Mouse (Mus musculus): ENCODE measurements around the gene Rae1.
A peak's percentile ranks its signal among the peaks of the same experiment; 100 is the strongest.

Gene Rae1

GRCm38 (mm10) chr2:172999630-173000284, at the start of gene Rae1:
TSS of gene Rae1 (plus strand) at chr2:173000117.
- peak; percentile 99 for DNase-seq (ENCODE audit: extremely low spot score)

DNA sequence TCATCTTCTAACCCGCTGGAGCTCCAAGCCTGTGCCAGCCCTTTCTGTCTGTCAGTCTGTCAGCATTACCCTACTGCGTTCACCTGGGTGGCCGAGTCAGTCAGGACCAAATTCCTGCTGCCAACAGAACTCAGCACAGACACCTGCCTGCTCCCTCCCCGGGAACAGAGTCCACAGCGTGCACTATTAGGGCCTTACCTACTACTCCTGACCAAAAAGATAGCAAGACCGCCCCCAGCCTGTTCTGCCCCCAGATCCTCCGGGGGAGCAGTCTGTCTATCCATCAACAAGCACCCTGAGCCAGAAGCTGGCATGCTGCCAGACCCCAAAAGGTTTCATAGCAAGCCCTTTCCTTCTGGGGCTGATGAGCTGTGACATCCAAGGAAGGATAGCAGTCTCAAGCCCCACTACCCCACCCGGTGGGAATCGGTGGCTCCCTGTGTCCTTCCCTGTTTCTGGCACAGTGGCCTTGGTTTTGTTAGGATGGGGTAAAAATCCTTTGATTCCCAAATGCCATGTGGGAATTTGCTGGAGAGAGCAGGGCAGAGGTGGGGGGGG, 49.7 kb upstream of the Rae1 start:
- no peak for DNase-seq (ENCODE audit: extremely low spot score)

GRCm38 (mm10) chr2:172950722-172951121, 49.2 kb upstream of the Rae1 start:
- no peak for DNase-seq (ENCODE audit: extremely low spot score)

GRCm38 (mm10) chr2:172951976-172952375, 47.9 kb upstream of the Rae1 start:
- no peak for DNase-seq (ENCODE audit: extremely low spot score)

DNA sequence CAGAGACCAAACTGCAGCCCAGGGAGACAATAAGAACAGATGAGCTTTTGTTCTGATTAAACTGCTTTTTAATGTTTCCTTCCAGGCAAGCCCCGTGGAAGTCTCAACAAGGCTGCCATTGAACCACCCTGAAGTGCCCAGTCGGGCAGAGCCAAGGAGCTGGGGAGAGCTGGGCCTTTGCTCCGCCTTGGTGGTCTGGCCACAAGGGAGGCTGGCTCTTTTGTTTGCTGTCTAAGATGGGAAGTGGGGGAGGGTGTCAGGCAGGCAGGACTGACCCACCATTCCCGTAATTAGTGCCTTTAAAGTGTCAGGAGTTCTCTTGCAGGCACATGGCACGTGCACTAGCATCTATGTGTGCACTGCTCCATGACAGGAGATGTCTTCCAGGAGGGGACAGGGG, 41.3 kb upstream of the Rae1 start:
- no peak for DNase-seq (ENCODE audit: extremely low spot score)

- no peak for DNase-seq (ENCODE audit: extremely low spot score)
Measured at GRCm38 (mm10) chr2:172959006-172959768, 40.7 kb upstream of the Rae1 start.

DNA sequence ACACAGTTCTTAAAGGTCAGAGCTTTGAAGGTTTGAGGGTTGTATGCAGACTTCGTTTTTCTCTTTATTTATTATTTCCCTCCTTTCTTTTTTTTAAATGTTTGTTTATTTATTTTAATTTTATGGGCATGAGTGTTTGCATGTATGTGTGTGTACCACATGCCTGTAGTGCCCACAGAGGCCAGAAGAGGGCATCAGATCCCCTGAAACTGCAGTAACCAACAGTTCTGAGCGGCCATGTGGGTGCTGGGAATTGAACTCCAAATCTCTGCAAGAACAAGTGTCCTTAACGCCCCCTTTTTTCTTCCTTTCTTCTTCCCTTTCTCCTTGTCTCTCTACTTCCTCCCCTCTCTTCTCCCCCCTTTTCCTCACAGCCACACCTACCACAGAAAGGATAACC, 39.6 kb upstream of the Rae1 start:
- DNase-seq (ENCODE audit: extremely low spot score), result no peak

GRCm38 (mm10) chr2:172961211-172961610, 38.7 kb upstream of the Rae1 start:
- no peak for DNase-seq (ENCODE audit: extremely low spot score)

- peak; percentile 55 for DNase-seq (ENCODE audit: extremely low spot score)
Measured at GRCm38 (mm10) chr2:172965249-172965648, 34.7 kb upstream of the Rae1 start.

DNA sequence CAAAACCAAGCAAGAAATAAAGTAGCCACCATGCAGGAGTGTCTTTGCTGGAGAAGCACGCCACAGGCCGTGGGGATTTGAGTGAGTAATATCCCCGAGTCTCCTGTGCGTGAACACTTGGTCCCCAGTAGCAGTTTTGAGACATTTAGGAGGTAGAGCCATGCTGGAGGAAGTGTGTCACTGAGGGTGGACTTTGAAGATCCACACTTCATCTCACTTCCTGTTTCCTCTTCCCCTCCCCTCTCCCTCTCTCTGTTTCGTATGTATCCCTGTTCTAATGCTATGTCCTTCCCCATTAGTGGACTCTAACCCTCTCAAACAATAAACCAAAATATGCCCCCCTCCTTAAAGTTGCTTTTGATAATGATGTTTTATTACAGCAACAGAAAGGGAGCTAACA, 33.4 kb upstream of the Rae1 start:
- no peak for DNase-seq (ENCODE audit: extremely low spot score)

DNA sequence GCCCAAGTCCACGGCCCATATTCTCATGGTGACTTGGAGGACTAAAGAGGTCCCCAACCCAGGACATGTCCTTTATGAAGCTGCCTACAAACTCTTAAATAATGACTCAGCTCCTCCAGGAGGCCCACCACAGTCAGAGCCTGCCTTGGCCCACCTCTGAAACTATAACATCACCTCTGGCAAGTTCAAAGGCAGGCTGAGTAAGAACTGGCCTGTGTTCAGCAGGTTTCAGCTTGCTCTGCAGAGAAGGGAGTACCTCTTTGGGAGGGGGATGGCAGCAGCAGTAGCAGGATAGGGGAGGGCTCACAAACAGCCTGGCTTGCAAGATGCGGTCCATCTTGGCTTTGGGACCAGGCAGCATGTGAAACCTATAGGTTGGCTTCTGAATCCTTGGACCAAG, 28.1 kb upstream of the Rae1 start:
- DNase-seq (ENCODE audit: extremely low spot score), result no peak

DNA sequence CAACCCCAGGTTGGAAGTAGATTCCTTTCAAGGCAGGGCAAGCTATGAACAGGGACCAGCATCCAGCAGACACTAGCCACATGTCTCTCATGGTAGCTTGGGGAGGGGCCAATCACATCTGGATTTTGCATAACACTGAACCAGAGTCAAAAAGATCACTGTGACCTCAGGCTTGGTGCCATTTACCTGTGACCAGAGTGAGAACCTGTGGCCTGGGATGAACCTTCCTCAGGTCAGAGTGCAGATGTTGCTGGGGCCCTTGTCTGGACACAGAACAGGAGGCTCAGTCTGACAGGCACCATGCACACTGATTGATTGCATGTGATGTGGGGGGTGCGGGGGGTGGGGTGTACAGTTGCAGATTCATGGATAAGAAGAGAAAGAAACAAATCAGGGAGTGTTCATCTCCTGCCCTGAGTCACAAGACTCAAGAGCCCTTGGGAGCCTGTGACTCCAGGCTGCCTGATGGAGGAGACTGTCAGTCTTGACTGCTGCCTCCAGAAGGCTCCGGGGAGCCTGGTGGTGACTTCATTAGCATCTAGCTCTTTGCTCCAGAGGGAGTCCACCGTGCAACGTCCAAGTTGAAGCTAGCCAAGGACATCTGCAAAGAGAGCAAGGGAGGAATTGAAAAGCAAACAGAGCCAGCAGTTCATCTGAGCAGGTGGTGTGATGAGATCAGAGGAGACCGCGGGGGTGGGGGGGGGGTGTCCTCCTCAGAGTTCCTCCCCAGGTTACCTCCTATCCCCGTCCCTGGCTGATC, 25.9 kb upstream of the Rae1 start:
- DNase-seq (ENCODE audit: extremely low spot score), result no peak

DNA sequence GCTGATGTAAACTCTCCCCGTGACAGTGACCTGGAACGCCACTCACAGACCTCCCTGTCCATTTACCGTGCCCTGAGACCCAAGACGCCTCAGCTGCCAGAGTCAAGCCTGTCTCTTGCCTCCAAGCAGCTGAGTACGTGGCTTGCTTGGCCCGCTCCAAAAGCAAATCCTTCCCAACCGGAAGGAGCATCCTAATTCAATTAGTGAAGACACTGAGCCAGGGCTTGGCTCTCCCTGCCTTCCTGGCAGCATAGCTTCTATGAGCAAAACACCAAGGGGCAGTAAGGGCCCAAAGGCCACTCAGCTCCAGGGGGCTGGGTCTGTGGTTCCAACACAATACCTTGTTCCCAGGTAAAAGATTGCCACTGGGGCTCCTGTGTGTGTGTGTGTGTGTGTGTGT, 25.2 kb upstream of the Rae1 start:
- DNase-seq (ENCODE audit: extremely low spot score), result no peak

DNA sequence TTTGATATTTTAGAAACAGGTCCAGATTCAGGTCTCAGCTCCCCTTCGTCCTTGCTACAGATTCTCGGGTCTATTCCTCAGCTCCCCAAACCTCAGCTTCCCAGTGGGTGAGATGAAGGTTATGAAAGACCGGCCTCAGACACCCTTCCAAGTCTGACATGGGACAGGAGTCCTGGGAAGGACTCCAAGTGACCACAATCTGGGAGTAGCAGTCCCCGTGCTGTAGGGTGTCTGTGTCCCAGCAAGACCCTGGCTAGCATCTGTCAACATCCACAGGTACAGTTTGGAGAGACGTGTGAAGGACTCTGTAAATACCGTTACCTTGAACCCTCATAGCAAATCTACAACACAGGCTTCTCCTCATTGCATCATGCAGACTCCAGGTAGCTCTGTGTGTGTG, 24.8 kb upstream of the Rae1 start:
- DNase-seq (ENCODE audit: extremely low spot score), result no peak

DNA sequence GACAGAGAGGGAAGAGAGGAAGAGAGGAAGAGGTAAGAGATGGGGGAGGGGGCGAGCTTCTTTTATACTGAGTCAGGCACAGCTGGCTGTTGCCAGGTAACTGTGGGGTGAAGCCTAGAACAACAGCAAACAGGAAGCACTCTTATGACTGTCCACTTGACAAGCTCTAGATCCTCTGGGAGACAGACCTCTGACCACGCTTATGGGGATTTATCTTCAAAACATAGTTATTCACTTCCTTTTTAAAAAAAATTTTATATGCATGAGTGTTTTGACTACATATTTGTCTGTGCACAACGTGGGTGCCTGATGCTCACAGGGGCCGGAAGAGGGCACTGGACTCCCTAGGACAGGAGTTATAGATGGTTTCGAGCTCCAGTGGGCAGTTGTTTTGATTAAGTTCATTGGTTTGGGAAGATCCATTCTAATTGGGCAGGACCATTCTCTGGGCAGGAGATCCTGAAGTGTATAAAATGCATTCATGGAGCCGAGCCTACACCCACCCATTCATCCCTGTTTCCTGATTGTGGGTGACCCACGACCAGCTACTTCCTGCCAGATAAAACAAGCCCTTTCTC, 23.2 kb upstream of the Rae1 start:
- DNase-seq (ENCODE audit: extremely low spot score), result no peak

GRCm38 (mm10) chr2:172977409-172978130, 22.3 kb upstream of the Rae1 start, which contains the start of gene Spo11:
TSS of gene Spo11 (plus strand) at chr2:172977700.
- DNase-seq (ENCODE audit: extremely low spot score), result peak; percentile 40

DNA sequence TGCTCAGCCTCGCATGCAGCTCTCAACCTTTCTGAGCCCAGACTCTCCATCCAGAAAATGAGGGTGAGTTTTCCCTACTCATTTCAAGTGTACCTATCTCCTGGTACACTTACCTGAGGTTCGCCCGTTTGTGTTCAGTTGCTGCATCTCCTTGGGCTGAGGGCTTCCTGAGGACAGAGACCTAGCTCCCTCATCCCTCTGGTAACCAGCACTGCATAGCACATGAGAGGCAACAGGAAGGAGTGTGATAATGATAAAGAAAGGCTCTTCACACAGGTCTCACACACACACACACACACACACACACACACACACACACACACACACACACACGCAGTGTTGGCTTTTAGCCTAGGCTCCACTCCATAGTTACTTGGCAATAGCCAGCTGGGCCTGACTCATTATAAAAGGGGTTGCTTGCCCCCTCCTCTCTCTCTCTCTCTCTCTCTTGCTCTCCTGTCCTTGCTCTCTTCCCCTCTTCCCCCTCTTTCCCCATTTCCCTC, 21.7 kb upstream of the Rae1 start:
- no peak for DNase-seq (ENCODE audit: extremely low spot score)

GRCm38 (mm10) chr2:172979666-172980345, 20.1 kb upstream of the Rae1 start:
- DNase-seq (ENCODE audit: extremely low spot score), result no peak

DNA sequence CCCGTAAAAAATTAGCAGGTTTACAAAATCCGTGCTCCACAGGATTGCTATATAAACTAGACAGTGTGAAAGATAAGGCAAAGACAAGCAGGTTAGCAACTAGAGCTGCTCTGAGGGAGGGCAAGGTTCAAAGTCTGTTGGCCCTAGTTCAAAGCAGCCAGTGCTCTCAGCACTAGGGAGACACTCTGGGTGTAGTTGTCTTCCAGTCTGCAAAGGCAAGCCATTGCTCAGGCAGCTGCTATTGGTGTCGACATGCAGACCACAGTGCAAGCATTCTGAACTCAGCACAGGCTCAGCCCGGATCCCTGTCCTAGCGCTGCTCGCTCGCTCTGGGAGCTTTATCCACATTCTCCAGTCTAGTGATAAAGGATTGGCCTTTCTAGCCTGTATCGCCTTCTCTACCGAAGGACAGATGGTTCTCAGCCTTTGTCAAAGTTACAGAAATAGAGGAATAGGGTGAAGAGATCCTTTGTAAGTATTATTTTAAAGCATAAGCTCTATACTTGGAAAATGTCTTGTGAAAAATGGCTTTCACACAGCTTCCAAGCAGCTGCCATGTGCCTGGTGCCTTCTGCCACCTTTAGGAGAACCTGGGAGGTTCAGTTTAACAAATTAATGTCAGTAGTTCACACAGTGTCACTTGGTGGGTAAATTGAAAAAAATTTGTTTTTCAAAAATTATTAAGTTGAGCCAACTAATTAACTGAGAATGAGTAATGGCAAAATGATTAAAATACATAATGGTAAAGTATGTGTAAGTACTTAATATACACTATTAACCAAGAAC, 16.9 kb upstream of the Rae1 start:
- DNase-seq (ENCODE audit: extremely low spot score), result no peak

DNA sequence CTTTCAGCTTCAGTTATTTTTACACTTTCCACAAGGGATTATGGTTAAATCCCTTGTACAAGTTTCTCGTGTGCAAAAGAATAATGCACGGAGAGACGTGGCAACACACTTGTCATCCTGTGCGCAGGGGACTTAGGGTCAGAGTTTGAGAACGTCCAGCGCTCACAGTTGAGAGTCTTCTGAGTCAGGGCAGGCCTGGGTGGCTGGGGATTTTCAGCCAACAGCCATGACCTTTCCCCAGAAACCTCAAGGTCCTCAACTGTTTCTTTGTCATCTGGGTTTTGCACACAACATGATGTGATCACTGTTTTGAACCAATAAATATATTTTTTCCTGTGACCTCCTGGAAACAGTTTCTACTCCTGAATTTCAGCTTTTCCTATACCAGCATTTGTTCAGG, 9.8 kb upstream of the Rae1 start:
- no peak for DNase-seq (ENCODE audit: extremely low spot score)
